Mouse (Mus musculus): ENCODE data around the gene Pim3. TPM values are rescaled to one million over a fixed set of nuclear protein-coding genes. Genes with fewer than 3 reads are reported as not detected.

Pim3 gene
- polyA plus RNA-seq, 1 experiment from 2014 or later: 45.6 TPM

- Histone ChIP-seq H3K36me3 (peaks cover 39% of the 10 kb centered on the region), H3K4me1 (replicated peaks) (peaks cover 10% of the 10 kb centered on the region), H3K27me3 (no peaks in the 10 kb centered on the region), H3K27ac (no peak overlapping the region), H3K9me3 (no peaks in the 10 kb centered on the region), H3K9ac (no peak overlapping the region), H3K4me3 (no peak overlapping the region), H3K4me2 (no peak overlapping the region)
- WGBS: 30% methylated on average over 9 of the region's 9 CpGs
- ATAC-seq (ENCODE audit: low FRiP score): peak; percentile 52; the same call in 1 of the 2 replicates
Measured at GRCm38 (mm10) chr15:88827991-88828799, 33.8 kb upstream of the Pim3 start.

GRCm38 (mm10) chr15:88828800-88829705 lies 32.9 kb upstream of the Pim3 start:
- Histone ChIP-seq H3K9ac (no peak overlapping the region), H3K36me3 (peaks cover 31% of the 10 kb centered on the region), H3K4me3 (no peak overlapping the region), H3K27me3 (no peaks in the 10 kb centered on the region), H3K4me1 (replicated peaks) (peaks cover 10% of the 10 kb centered on the region), H3K9me3 (no peaks in the 10 kb centered on the region), H3K4me2 (no peak overlapping the region), H3K27ac (no peak overlapping the region)
- WGBS: 55% methylated on average over 17 of the region's 17 CpGs
- peak; percentile 92 for ATAC-seq (ENCODE audit: low FRiP score)

GRCm38 (mm10) chr15:88829791-88830440 lies 32.1 kb upstream of the Pim3 start:
- WGBS: 81% methylated on average over 6 of the region's 6 CpGs
- H3K9me3 ChIP-seq: no peaks in the 10 kb centered on the region
- ATAC-seq (ENCODE audit: low FRiP score): no peak
- H3K9ac ChIP-seq: no peak overlapping the region
- peaks cover 10% of the 10 kb centered on the region for H3K4me1 ChIP-seq (replicated peaks)
- no peaks in the 10 kb centered on the region for H3K27me3 ChIP-seq
- peaks cover 22% of the 10 kb centered on the region for H3K36me3 ChIP-seq
- no peak overlapping the region for H3K4me2 ChIP-seq
- H3K4me3 ChIP-seq: no peak overlapping the region
- H3K27ac ChIP-seq: no peak overlapping the region

GRCm38 (mm10) chr15:88830696-88831095 lies 31.3 kb upstream of the Pim3 start:
- Histone ChIP-seq H3K4me1 (replicated peaks) (peaks cover 10% of the 10 kb centered on the region), H3K36me3 (peaks cover 14% of the 10 kb centered on the region), H3K4me2 (no peak overlapping the region), H3K27me3 (no peaks in the 10 kb centered on the region), H3K27ac (no peak overlapping the region), H3K4me3 (no peak overlapping the region), H3K9me3 (no peaks in the 10 kb centered on the region), H3K9ac (no peak overlapping the region)
- 84% methylated on average over 5 of the region's 5 CpGs for WGBS
- ATAC-seq (ENCODE audit: low FRiP score): no peak

- H3K4me3 ChIP-seq: no peak overlapping the region
- no peak overlapping the region for H3K9ac ChIP-seq
- no peaks in the 10 kb centered on the region for H3K27me3 ChIP-seq
- H3K4me2 ChIP-seq: no peak overlapping the region
- ATAC-seq (ENCODE audit: low FRiP score): no peak
- WGBS: 67% methylated on average over 5 of the region's 5 CpGs
- H3K27ac ChIP-seq: no peak overlapping the region
- peaks cover 11% of the 10 kb centered on the region for H3K4me1 ChIP-seq (replicated peaks)
- no peaks in the 10 kb centered on the region for H3K9me3 ChIP-seq
- peaks cover 6% of the 10 kb centered on the region for H3K36me3 ChIP-seq
Measured at GRCm38 (mm10) chr15:88831482-88831881, 30.5 kb upstream of the Pim3 start.

DNA sequence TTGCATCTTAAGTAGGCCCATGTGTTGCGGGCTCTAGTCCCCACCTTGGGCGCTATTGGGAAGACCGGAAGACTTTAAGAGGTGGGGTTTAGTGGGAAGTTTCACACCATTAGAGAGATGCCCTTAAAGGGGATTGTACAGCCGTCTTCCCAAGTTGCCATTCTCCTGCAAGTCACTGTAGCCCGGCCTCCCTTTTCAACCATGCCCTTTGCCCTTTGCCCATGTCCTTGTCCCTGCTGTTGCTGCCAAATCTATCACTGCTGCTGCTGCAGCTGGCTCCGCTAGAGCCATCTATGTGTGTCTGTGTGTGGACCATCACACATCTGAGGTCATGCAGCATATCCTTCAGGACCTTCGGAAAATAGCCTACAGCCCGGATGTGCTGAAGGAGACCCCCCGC lies 29.4 kb upstream of the Pim3 start:
- no peaks in the 10 kb centered on the region for H3K9me3 ChIP-seq
- no peak overlapping the region for H3K4me3 ChIP-seq
- H3K9ac ChIP-seq: no peak overlapping the region
- WGBS: 81% methylated on average over 9 of the region's 9 CpGs
- peaks cover 19% of the 10 kb centered on the region for H3K4me1 ChIP-seq (replicated peaks)
- no peaks in the 10 kb centered on the region for H3K27me3 ChIP-seq
- H3K27ac ChIP-seq: no peak overlapping the region
- no peaks in the 10 kb centered on the region for H3K36me3 ChIP-seq
- no peak for ATAC-seq (ENCODE audit: low FRiP score)
- no peak overlapping the region for H3K4me2 ChIP-seq

DNA sequence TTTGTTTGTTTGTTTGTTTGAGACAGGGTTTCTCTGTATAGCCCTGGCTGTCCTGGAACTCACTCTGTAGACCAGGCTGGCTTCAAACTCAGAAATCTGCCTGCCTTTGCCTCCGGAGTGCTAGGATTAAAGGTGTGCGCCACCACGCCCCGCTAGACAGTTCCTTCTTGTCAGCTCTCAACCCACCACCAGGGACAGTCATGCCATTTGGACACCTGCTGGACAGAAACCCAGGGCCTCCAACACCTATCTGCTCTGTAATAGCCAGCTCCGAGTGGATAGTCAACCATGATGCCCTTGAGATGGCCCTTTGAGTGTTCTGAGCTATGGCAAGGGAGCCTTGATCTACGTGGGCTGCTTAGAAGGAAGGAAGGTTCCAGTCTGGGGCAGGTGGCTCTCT lies 26.0 kb upstream of the Pim3 start:
- no peaks in the 10 kb centered on the region for H3K27me3 ChIP-seq
- no peaks in the 10 kb centered on the region for H3K9me3 ChIP-seq
- H3K36me3 ChIP-seq: no peaks in the 10 kb centered on the region
- H3K9ac ChIP-seq: no peak overlapping the region
- WGBS: 80% methylated on average over 6 of the region's 6 CpGs
- no peak overlapping the region for H3K4me3 ChIP-seq
- no peak overlapping the region for H3K4me2 ChIP-seq
- H3K27ac ChIP-seq: no peak overlapping the region
- peaks cover 33% of the 10 kb centered on the region for H3K4me1 ChIP-seq (replicated peaks)
- ATAC-seq (ENCODE audit: low FRiP score): no peak

DNA sequence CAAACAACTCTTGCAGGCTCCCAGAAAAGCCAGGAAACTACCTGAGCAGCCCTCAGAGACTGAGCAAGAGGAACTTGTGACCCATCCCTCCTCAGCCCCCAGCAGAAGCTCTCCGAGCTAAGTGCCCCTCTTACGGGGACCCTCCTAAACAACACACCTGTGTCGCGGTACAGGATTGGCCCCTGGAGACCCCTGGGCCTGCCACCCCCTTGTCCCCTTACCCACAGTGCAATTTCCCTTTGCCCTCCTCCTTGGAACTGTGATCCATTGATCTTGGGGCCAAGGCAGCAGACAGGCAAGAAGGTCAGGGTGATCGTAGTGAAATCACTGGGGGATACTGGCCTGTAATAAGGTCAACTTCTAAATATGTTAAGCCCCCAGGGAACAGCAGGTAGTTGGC lies 25.4 kb upstream of the Pim3 start:
- ATAC-seq (ENCODE audit: low FRiP score): no peak
- Histone ChIP-seq H3K9ac (no peak overlapping the region), H3K27ac (no peak overlapping the region), H3K4me2 (peak overlapping the region; percentile 71), H3K36me3 (no peaks in the 10 kb centered on the region), H3K27me3 (no peaks in the 10 kb centered on the region), H3K9me3 (no peaks in the 10 kb centered on the region), H3K4me3 (0 out of 2 replicates have a peak overlapping the region, but pooled peaks have one; percentile 45), H3K4me1 (replicated peaks) (peaks cover 35% of the 10 kb centered on the region)
- WGBS: 68% methylated on average over 5 of the region's 5 CpGs

- peak; percentile 53 for ATAC-seq (ENCODE audit: low FRiP score)
- no peaks in the 10 kb centered on the region for H3K9me3 ChIP-seq
- peak overlapping the region; percentile 45 for H3K4me3 ChIP-seq
- peak overlapping the region; percentile 71 for H3K4me2 ChIP-seq
- H3K36me3 ChIP-seq: no peaks in the 10 kb centered on the region
- under 1% methylated on average over 39 of the region's 39 CpGs for WGBS
- peak overlapping the region; percentile 44; the same call in 1 of the 2 replicates for H3K27ac ChIP-seq
- no peaks in the 10 kb centered on the region for H3K27me3 ChIP-seq
- peak overlapping the region; percentile 71 for H3K9ac ChIP-seq
- H3K4me1 ChIP-seq (replicated peaks): peaks cover 38% of the 10 kb centered on the region
Measured at GRCm38 (mm10) chr15:88837199-88837932, 24.6 kb upstream of the Pim3 start.

- Histone ChIP-seq H3K36me3 (no peaks in the 10 kb centered on the region), H3K9ac (peak overlapping the region; percentile 71), H3K4me2 (peak overlapping the region; percentile 71), H3K4me1 (replicated peaks) (peaks cover 38% of the 10 kb centered on the region), H3K9me3 (no peaks in the 10 kb centered on the region), H3K27me3 (no peaks in the 10 kb centered on the region), H3K27ac (no peak overlapping the region), H3K4me3 (peak overlapping the region; percentile 45)
- 2% methylated on average over 11 of the region's 11 CpGs for WGBS
- ATAC-seq (ENCODE audit: low FRiP score): no peak
Measured at GRCm38 (mm10) chr15:88837977-88838376, 24.0 kb upstream of the Pim3 start.

DNA sequence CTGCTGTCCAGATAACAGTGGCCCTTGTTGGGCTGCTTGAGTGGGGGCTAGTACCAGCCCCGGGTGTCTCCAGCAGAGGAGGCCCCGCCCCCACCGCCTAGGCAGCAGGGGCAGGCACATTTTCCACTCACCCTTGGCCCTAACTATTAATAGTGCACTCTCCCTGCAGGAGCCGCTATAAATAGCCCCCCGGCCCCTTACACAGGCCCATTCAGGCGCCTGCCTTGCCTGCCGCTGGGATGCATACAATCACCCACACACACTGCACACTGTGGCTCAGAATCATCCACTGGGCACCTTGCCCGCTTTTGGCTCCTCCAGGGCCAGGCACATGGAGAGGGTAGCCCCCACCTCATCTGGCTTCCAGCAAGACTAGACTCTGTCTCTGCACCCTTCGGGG lies 22.7 kb upstream of the Pim3 start:
- no peaks in the 10 kb centered on the region for H3K36me3 ChIP-seq
- peak overlapping the region; percentile 29; the same call in 1 of the 2 replicates for H3K9ac ChIP-seq
- peak; percentile 65 for ATAC-seq (ENCODE audit: low FRiP score)
- H3K9me3 ChIP-seq: no peaks in the 10 kb centered on the region
- no peaks in the 10 kb centered on the region for H3K27me3 ChIP-seq
- 19% methylated on average over 9 of the region's 9 CpGs for WGBS
- H3K4me3 ChIP-seq: no peak overlapping the region
- H3K4me2 ChIP-seq: no peak overlapping the region
- peak overlapping the region; percentile 70 for H3K27ac ChIP-seq
- H3K4me1 ChIP-seq (replicated peaks): peaks cover 38% of the 10 kb centered on the region

Data from hindbrain, embryonic 13.5 days (tissue).